Mouse (Mus musculus): ENCODE measurements around the gene Krtap15.

DNA sequence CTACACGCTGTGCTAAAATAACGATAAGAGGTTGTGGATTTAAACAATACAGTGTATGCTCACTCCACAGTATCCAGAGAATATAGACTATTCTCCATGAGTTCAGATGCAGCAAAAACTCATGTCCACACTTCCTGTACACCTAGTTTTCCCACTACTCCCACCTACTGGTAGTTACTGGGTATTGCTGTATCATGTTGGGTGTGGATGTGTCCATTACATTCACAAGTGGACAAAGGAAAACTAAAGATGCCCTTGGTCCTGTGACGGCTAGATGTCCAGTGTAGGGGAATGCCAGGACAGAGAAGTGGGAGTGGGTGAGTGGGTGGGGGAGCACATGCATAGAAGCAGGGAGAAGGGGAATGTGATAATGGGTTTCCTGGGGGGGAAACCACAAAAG is 3.7 kb downstream of the Krtap15 start:
- peak; percentile 38; the same call in 1 of the 2 replicates for TF ChIP-seq CTCF (IDR thresholded peaks at IDR 0.05; ENCODE audit: extremely low read depth, insufficient read depth, low read length)
- TF ChIP-seq POLR2A (IDR thresholded peaks at IDR 0.05; ENCODE audit: extremely low read depth, insufficient read depth, low read length) = no peak
